Mouse (Mus musculus) c-Kit-positive CD71-positive TER-119-positive erythroid progenitor cells, embryonic 14.5 days (primary cell): ENCODE measurements around the gene Sf1.

Experiments
- DNase-seq: peaks from one replicate; pipeline ENCODE4 v3.0.0-alpha.2; 2013; ENCODE audit warnings: low spot score

Sf1 gene

DNA sequence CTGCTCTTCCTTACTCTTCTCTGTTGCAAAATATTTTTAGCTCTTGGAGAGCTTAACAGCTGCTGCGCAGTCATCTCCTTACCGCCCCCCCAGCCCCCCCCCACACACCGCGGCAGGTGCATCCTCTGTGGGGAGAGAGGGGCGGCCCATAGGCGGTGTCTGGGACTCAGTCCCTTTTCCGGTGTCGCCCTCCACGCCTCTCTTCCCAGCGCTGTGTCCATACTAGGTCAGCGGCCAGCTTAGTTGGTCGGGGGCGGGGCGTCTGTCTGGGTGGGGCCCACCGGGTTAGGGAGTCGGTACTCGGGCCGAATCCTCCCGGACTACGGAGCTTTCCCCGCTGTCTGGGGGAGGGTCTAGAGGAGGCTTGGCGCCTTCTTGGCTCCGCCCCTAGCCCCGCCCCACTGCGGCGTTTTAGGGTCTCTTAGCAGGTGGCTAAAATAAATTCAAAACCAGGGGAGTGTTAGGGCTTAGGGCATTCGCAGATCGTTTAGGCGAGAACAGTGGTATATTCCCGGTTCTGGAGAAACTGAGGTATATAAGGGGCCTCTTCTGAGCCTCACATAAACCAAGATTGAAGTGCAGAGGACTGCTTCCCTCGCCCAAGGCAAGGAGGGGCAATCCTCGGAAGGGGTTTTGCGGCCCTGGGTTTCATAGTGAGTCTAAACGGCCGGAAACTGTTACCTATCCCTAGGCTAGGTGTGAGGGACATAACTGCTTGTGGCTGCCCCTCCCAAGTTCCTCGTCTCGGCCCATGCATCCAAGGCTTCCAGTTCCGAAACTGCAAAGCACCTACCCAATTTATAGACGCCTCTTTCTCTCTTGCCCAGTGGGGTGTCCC, 35.2 kb downstream of the Sf1 start:
- no peak for DNase-seq

- no peak for DNase-seq
Measured at GRCm38 (mm10) chr19:6399285-6400095, 36.0 kb downstream of the Sf1 start, which contains the start of gene Rasgrp2. Gene Rasgrp2 (plus strand): TSS chr19:6399340.

DNA sequence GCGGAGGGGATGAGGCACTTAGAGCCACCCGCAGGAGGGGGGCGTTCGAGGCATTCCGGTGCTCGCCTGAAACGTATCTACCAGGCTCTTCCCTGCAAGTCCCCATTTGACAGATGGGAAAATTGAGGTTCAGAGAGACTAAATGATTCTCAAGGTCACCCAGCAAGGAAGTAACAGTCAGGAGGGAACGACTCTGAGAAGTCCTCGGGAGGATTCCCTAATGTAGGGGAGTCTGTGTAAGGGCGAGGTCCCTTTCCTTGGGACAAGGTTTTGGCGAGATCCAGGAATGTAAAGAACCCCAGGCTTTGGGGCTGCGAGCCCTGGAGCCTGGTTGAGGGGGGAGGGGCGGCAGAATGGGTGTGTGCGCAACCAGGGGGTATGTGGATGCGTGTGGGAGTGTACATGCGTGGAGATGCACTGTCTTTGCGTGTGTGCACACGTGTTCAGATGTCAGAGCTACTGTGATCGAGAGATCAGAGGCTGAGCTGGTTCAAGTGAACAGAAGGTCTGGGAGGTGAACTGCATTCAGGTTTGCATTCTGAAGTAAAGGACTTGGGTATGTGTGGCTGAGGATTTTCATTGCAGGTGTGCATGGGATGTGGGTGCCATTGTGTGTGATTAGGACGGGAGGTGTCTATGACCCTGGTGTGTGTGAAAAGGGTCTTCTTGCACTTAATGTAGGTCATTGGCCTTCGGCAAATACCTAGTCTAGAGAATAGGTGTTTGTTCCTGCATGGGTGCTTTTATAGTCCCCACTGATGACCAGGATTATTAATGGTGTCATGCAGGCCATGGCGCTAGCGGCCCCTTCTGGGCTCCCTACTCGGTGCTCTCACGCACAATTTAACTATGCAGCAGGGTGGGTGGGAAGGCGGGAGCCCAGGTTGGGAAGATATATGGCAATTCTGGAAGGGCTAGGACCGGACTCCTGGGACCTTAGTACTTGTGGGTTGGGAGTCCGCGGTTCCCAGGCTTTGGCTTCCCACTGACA, 36.9 kb downstream of the Sf1 start:
- no peak for DNase-seq

DNA sequence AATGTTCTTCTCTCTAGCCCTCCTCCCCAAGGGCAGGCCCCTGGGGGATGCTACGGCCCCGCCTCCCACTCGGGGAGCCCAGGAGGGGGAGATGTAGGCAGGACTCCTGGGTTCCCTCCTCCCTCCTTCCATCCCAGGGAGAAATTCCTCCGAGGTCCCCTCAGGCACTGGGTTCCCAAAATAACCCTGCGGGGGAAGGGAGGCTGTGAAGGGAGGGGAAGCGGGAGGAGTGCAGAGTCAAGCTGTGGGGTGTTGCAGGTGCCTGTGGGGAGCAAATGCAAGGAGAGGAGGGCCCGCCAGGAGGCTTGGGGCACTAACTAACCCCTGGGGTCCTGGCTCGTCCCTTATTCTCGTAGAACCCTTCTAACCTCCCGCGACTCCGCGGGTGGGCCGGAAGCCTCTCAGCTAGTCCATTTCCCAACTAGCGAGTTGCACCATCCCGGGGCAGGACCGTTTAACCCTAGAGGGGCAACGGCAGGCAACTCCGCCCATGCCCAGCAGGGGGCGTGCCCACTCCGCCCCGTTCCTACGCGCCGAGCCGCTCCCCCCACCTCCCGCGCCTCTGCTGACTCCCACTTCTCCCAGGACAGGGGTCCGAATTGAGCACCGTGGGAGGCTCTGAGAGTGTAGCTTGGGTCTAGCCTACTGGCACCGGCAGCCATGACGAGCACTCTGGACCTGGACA, 37.8 kb downstream of the Sf1 start:
- DNase-seq: peak; percentile 53

GRCm38 (mm10) chr19:6401951-6402350, 38.5 kb downstream of the Sf1 start:
- DNase-seq: no peak

DNA sequence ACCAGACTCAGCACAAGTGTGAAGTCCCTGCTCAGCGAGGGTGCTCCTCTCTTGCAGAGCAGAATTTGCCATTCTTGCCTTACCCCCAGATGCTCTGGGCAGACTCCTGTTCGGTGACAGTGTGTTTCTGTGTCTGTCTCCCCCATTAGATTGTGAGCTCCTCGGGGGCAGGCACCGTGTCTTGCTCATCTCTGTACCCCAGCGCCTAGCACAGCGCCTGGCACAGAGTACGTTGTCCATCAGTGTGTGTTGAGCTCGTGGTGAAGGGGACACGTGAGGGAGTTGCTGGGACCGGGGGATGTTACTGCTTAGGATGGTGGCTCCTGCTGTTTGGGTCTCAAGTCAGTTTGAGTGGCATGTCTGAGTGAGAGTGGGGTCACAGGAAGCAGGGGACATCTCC, 40.4 kb downstream of the Sf1 start:
- no peak for DNase-seq

- DNase-seq: no peak
Measured at GRCm38 (mm10) chr19:6405433-6405832, 41.9 kb downstream of the Sf1 start.

- no peak for DNase-seq
Measured at GRCm38 (mm10) chr19:6407109-6407508, 43.6 kb downstream of the Sf1 start.

- DNase-seq: no peak
Measured at GRCm38 (mm10) chr19:6407816-6408510, 44.5 kb downstream of the Sf1 start.

- DNase-seq: no peak
Measured at GRCm38 (mm10) chr19:6408749-6409148, 45.3 kb downstream of the Sf1 start.

- no peak for DNase-seq
Measured at GRCm38 (mm10) chr19:6409176-6409575, 45.7 kb downstream of the Sf1 start.

DNA sequence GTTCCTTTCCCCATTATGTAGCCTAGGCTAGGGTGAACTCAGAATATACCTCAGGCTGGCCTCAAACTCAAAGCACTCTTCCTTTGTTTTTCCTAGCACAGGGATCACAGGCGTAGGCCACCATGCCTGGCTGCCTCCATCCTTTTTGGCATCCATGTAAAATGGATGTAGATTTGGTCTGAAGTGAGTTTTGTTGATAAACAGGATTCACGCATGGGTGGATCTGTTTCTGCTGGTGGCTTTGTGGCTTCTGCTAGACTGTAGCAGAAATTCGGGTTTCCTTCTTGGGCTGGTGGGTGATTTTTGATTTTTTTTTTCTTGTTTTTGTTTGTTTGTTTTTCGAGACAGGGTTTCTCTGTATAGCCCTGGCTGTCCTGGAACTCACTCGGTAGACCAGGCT, 46.4 kb downstream of the Sf1 start:
- no peak for DNase-seq

GRCm38 (mm10) chr19:6412798-6413197, 49.3 kb downstream of the Sf1 start:
- no peak for DNase-seq

- DNase-seq: no peak
Measured at GRCm38 (mm10) chr19:6415454-6415853, 52.0 kb downstream of the Sf1 start.

DNA sequence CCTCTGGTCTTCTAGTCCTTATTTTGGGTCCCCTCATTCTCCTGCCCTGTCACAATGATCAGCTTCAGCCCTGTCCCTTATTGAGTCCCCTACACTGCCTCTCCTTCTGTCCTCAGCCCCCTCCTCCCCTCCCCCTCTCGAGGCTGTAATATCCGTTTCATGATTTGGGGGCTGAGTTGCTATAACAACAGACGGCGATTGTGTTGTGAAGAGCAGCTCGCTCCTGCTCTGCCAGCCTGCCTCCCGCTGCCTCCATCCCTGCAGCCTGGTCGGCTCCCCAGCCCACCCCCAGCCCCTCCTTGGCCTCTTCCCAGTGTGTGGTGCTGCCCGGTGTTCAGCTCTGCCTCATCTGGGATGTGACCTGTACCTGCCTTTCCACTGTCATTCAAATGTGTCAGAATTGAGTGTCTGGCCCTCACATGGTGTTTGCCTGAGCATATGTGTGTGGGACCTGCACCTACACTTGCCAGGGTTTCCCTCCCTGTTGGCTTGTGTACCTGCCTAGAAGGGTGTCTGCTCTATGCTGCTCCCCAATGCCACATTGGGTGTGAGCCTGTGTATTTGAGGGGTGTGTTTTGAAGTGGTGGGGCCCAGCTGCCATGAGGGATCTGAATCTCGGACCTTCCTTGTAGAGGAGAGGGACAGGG, 52.8 kb downstream of the Sf1 start:
- DNase-seq: no peak

DNA sequence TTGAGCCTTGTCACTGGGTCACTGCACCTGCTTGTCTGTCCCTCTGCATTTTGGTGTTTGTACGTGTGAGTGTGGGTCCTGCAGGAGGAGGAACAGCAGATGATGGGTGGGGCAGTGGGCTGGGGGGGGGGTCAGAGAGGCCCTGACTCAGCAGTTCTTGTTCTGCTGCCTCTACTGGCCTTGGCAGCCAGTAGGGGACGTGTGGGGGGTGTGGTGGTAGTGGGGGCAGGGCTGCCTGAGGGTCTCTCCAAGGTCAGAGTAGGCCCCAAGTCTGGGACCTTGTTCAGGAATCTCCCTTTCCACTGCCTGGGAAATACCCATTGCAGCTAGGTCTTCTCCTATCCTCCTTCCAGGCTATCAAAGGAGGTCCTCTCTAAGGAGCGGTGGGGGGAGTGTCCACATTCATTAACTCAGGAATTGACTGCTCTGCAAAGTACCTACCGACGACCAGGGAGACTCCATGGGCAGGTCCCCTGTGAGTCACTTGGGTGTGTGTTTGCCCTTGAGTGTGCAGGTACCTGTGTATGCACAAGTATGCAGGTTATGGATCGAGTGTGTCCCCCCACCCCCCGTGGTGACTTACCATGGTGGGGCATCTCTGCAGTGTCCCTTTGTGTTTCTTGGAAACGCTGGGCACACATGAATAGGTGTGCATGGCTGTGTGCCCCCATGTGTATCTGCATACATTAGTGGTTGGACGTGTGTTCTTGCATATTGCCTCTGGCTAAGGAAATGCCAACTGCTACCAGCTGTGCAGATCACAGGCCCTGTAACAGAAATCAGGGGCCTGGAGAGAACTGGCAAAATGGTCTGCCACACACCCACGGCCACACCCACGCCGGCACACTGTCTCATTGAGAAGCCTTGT, 53.6 kb downstream of the Sf1 start:
- no peak for DNase-seq

DNA sequence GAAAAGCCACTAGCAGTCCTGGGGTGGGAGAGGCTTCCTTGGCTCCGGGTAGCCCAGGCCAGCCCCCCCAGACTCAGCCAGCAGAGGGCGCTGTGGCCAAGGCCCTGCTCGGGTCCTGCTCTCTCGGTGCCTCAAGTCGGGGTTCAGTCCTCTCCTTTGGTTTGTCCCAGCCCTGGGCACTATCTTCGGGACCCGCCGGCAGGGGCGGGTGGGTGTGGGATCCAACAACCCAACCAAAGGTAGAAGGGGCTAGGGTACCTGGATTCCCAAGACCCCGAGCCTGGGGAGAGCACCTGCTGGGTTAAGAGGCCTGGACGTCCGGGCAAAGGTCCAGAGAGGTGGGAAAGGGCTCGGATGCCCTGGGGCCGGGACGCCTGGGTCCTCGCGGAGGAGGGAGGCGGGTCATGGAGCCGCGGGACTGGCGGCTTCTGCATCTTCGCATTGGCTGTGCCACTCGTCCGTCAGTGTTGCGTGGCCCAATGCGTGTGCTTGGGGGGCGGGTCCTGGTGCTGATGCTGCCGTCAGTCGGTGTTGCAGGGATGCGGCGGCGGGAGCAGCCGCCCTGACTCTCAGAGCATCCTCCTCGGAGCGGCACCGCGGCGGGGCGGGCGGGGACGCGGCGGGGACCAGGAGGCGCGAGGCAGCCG, 54.9 kb downstream of the Sf1 start, which contains the start of gene Nrxn2:
Nrxn2 (plus strand) TSS at position 499 of the 647 bp plus-strand sequence.
- DNase-seq: peak; percentile 65

DNA sequence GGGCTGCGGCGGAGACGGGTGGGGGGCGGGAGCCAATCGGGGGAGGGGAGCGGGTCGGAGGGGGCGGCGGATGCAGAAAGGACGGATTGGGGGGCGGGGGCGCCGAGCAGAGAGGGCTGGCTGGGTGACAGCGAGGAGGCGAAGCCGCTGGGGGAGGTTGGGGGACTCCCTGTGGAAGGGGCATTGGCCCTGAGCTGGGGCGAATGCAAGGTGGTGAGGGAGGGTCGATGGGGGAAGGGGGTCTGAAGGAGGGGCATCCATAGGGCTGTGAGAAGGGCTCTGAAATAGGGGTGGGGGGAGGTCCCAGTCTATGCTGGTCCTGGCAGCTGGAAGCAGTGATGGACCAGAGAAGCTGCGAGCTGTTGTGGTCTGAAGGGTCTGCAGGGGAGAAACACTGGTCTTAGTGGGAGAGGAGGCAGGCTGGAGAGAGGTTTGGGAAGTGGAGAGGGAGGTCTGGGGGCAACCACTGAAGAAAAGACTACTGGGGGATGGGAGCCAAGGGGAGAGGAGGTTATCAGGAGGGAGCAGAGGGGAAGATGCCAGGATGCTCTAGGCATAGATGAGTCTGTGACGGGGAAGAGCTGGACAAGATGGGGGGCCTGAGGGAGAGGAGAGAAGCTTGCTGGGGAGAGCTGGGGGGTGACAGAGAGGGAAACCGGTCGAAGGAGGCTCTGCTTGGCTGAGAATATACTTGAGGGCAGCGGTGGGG, 55.6 kb downstream of the Sf1 start:
- no peak for DNase-seq
